Mouse (Mus musculus) cerebellum, postnatal 4 days (tissue): ENCODE results near the gene Cass4.
A peak's percentile ranks its signal among the peaks of the same experiment; 100 is the strongest.

Experiments
- DNase-seq, 2 experiments: peaks; one replicate each; pipeline ENCODE4 v3.0.0; 2022; ENCODE audit warnings: low spot score in 2 of 2, mixed read lengths in 1 of 2

Gene Cass4

GRCm38 (mm10) chr2:172393391-172394051, at the start of gene Cass4:
Gene Cass4, plus strand, starts transcription at chr2:172393794.
- no peak for DNase-seq

GRCm38 (mm10) chr2:172344669-172345068, 48.9 kb upstream of the Cass4 start:
- no peak for DNase-seq

GRCm38 (mm10) chr2:172345258-172345738, 48.3 kb upstream of the Cass4 start, which contains the start of gene Fam210b:
Gene Fam210b, plus strand, starts transcription at chr2:172345565.
- DNase-seq, result peak; percentile 80 to 95

- no peak for DNase-seq
These were observed 47.3 kb upstream of the Cass4 start for GRCm38 (mm10) chr2:172346034-172346929.

- no peak for DNase-seq
These were observed 46.5 kb upstream of the Cass4 start for GRCm38 (mm10) chr2:172346933-172347611.

- DNase-seq, result peak in 1 of 2 experiments; percentile 52
These were observed 45.2 kb upstream of the Cass4 start for GRCm38 (mm10) chr2:172348297-172348950.

- DNase-seq, result no peak
These were observed 43.8 kb upstream of the Cass4 start for GRCm38 (mm10) chr2:172349776-172350175.

GRCm38 (mm10) chr2:172350773-172351172, 42.8 kb upstream of the Cass4 start:
- DNase-seq, result no peak

- DNase-seq, result no peak
These were observed 40.4 kb upstream of the Cass4 start for GRCm38 (mm10) chr2:172353218-172353617.

GRCm38 (mm10) chr2:172354761-172355160, 38.8 kb upstream of the Cass4 start:
- no peak for DNase-seq

- DNase-seq, result peak in 1 of 2 experiments; percentile 68
These were observed 37.8 kb upstream of the Cass4 start for GRCm38 (mm10) chr2:172355833-172356232.

GRCm38 (mm10) chr2:172363176-172363575, 30.4 kb upstream of the Cass4 start:
- no peak for DNase-seq

GRCm38 (mm10) chr2:172370411-172371223, 23.0 kb upstream of the Cass4 start, which contains the start of the genes Aurka and Cstf1:
Gene Aurka, minus strand, starts transcription at chr2:172370535.
Gene Cstf1, plus strand, starts transcription at chr2:172370681.
- DNase-seq, result peak; percentile 81 to 92

- DNase-seq, result no peak
These were observed 22.3 kb upstream of the Cass4 start for GRCm38 (mm10) chr2:172371258-172371657.

GRCm38 (mm10) chr2:172376551-172376950, 17.0 kb upstream of the Cass4 start:
- DNase-seq, result no peak

GRCm38 (mm10) chr2:172376999-172377515, 16.5 kb upstream of the Cass4 start:
- no peak for DNase-seq

- DNase-seq, result peak in 1 of 2 experiments; percentile 34
These were observed 15.3 kb upstream of the Cass4 start for GRCm38 (mm10) chr2:172378332-172378731.

- DNase-seq, result no peak
These were observed 13.1 kb upstream of the Cass4 start for GRCm38 (mm10) chr2:172380513-172380912.

- no peak for DNase-seq
These were observed 12.3 kb upstream of the Cass4 start for GRCm38 (mm10) chr2:172381341-172381740.

GRCm38 (mm10) chr2:172381898-172382297, 11.7 kb upstream of the Cass4 start:
- DNase-seq, result no peak
